ENCODE assay signal across 8 mouse cellular contexts in the genomic region with DNA sequence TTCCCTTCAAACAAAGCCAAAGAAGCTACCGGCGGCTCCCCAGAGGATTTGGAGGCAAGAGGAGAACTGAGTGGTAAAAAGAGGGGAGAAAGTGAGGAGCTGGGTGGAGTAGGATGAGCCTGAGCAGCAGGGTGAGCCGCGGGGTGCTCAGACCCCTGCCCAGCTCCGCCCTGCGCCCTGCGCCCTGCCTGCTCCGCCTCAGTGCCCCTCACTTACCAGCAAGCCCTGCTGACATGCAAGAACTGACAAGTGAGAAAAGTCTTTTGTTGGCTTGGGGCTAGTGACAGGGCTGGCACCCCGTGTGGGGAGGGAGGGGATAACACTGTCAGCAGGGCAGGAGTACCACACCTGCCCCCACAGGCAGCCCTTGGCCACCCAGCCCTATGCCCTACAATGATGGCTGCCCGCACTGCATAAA.
DNase-seq lines count a peak whose midpoint lies in the region; ATAC-seq and TF ChIP-seq lines count a peak whose summit lies in the region.

No protein-coding gene starts in this region.

- TF ChIP-seq CTCF in kidney, postnatal 0 days (IDR thresholded peaks at IDR 0.05; ENCODE audit: low read depth) = peak; percentile 52

- no peaks in the 10 kb centered on the region; the same call in 1 of the 2 replicates for H3K4me1 ChIP-seq in kidney, postnatal 0 days (replicated peaks; ENCODE audit: insufficient read depth, low read length)
- H3K4me1 ChIP-seq in embryonic facial prominence, embryonic 14.5 days (ENCODE audit: control insufficient read depth, insufficient read depth, low read length) = peaks cover 10% of the 10 kb centered on the region; the same call in 1 of the 2 replicates

- peak; percentile 58 for DNase-seq in kidney, postnatal 0 days (ENCODE audit: low spot score)
- no peak for DNase-seq in kidney, adult 18-20 months
- peak; percentile 80 for DNase-seq in brain, adult 2 months (ENCODE audit: low read depth, low spot score)
- DNase-seq in embryonic facial prominence, embryonic 14.5 days (ENCODE audit: low spot score) = peak; percentile 72
- peak; percentile 7 for DNase-seq in lung, postnatal 10 days
- DNase-seq in spleen, adult 12 weeks (ENCODE audit: low spot score) = no peak
- no peak for DNase-seq in adrenal gland, postnatal 14 days

- H3K9ac ChIP-seq in kidney, postnatal 0 days (ENCODE audit: low read depth, low read length) = peak overlapping the region; percentile 35; the same call in 1 of the 2 replicates
- H3K9ac ChIP-seq in embryonic facial prominence, embryonic 14.5 days (ENCODE audit: low read depth, low read length) = peak overlapping the region; percentile 55

- peak; percentile 94 for ATAC-seq in kidney, postnatal 0 days (replicated peaks; ENCODE audit: low FRiP score, low read depth)
- peak; percentile 92 for ATAC-seq in embryonic facial prominence, embryonic 14.5 days (ENCODE audit: low read depth)
- peak; percentile 71 to 79 for ATAC-seq in hematopoietic stem cell, adult 5-6 weeks (replicated peaks in 1 of 2; ENCODE audit: insufficient read depth in 1 of 2, low FRiP score in 2 of 2, low TSS enrichment in 1 of 2, low read depth in 1 of 2, poor library complexity in 2 of 2, severe bottlenecking in 2 of 2)

- H3K27me3 ChIP-seq in kidney, postnatal 0 days (ENCODE audit: insufficient read depth, low read length) = no peaks in the 10 kb centered on the region
- H3K27me3 ChIP-seq in embryonic facial prominence, embryonic 14.5 days (replicated peaks; ENCODE audit: control insufficient read depth, insufficient read depth, low read length) = peaks cover 6% of the 10 kb centered on the region; the same call in 1 of the 2 replicates

- H3K9me3 ChIP-seq in kidney, postnatal 0 days (replicated peaks; ENCODE audit: low read length) = no peaks in the 10 kb centered on the region
- H3K9me3 ChIP-seq in embryonic facial prominence, embryonic 14.5 days (ENCODE audit: control insufficient read depth, low read length) = no peaks in the 10 kb centered on the region

- no peaks in the 10 kb centered on the region for H3K36me3 ChIP-seq in kidney, postnatal 0 days (ENCODE audit: insufficient read depth, low read length)
- H3K36me3 ChIP-seq in embryonic facial prominence, embryonic 14.5 days (ENCODE audit: control insufficient read depth, insufficient read depth, low read length) = no peaks in the 10 kb centered on the region

- H3K27ac ChIP-seq in kidney, postnatal 0 days = no peak overlapping the region
- no peak overlapping the region for H3K27ac ChIP-seq in embryonic facial prominence, embryonic 14.5 days (replicated peaks; ENCODE audit: low read depth, low read length)

- peak overlapping the region; percentile 54 for H3K4me2 ChIP-seq in kidney, postnatal 0 days (ENCODE audit: low read length)
- peak overlapping the region; percentile 78 for H3K4me2 ChIP-seq in embryonic facial prominence, embryonic 14.5 days (ENCODE audit: low read depth, low read length)

- under 1% methylated on average over 10 of the region's 10 CpGs for WGBS in kidney, postnatal 0 days
- 0% methylated on average over 10 of the region's 10 CpGs for WGBS in embryonic facial prominence, embryonic 14.5 days

- H3K4me3 ChIP-seq in kidney, postnatal 0 days (replicated peaks; ENCODE audit: low read depth, low read length) = peak overlapping the region; percentile 21
- peak overlapping the region; percentile 36 for H3K4me3 ChIP-seq in embryonic facial prominence, embryonic 14.5 days (ENCODE audit: low read depth, low read length)

Comparison
In these comparisons a context has a peak if more than half of its experiments do, and no peak if none do; other contexts are left out.
1. DNase-seq: peak in kidney, postnatal 0 days (single experiment), brain, adult 2 months (single experiment), embryonic facial prominence, embryonic 14.5 days (single experiment) and lung, postnatal 10 days (single experiment); none in kidney, adult 18-20 months (single experiment), spleen, adult 12 weeks (single experiment) and adrenal gland, postnatal 14 days (single experiment).
2. Peak in every context shown above with its lines, with median percentiles within 50 percentile points of each other: ATAC-seq.